Mouse (Mus musculus) kidney, adult 18-20 months (tissue): ENCODE measurements around the gene Tagap1.
A peak's percentile ranks its signal among the peaks of the same experiment; 100 is the strongest.
"Not testable (repeated sequence)": the region's sequence is repeated elsewhere in the genome, so short reads cannot be mapped to it uniquely, and the experiment has no call there.

Source experiments
- DNase-seq: peaks from one replicate; pipeline ENCODE4 v3.0.0; 2021

Tagap1 gene

DNA sequence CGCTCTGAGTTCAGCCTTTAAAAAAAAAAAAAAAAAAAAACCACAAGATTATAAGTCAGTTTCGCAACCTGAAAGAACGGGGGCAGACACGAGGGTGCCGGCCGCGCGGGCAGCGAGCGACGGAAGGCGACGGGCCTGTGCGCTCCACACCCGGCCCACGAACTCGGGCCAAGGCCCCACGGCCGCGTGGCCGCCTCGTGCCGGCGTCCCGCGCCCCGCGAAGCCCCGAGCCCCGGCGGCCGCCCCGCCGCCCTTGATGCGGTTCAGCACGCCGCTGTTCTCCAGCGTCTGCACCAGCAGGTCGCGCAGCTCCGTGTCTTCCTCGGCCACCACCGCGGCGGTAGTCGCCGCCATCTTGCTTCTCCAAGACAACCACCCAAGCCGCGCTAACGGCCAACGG lies at the start of gene Tagap1:
Tagap1 (minus strand) TSS at position 381 of the 400 bp plus-strand sequence.
- peak; percentile 71 for DNase-seq

DNA sequence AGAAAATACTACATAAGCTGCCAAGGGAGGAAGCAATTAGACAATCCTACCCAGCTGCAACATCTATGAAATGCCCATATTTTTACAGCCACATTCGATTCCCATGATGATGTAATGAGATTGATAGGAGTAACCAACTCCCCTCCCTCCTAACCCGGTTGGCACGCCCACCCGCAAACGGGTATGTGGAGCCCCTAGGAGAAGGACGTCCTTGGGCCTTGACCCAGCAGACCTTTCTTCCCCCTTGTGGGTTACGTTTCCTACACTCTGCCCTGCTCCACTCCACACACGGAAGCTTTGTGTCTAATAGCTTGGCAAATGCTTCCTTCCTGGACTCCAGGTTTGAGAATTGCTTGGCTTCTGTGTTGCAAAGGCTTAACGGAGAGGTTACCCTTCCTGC lies 48.9 kb upstream of the Tagap1 start:
- not testable (repeated sequence) for DNase-seq

DNA sequence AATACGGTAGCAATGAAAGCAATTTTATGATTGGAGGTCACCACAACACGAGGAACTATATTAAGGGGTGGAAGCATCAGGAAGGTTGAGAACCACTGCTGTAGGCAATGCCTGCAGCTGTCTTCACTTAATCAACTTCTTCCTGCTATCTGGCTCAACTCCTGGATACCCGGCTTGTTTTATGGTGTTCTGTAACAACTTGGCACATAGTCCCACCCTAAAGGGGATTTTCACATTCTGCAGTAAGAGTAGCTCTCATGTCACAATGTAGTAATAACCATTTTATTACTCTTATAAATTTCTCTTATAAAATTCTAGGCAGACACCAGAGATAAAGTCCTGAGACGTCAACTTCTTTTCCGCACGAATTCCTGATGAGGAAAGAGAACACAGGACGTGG lies 48.5 kb upstream of the Tagap1 start:
- DNase-seq, result not testable (repeated sequence)

DNA sequence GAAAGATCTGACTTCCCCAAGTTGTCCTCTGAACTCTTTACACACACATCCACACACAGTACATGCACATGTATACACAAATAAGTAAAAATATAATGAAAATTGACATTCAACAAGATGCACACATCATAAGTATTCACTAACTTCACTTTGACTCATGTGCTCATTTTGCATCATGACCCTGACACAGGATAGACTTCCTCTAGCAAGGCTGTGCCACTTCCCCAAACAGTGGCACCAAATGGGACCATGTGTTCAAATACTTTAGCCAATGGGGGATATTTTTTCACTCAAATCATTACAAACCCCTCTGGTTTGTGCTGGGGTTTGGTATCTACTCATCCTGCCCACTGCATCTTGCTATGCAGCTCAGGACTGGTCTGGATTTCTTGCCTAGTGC lies 47.9 kb upstream of the Tagap1 start:
- DNase-seq, result not testable (repeated sequence)

DNA sequence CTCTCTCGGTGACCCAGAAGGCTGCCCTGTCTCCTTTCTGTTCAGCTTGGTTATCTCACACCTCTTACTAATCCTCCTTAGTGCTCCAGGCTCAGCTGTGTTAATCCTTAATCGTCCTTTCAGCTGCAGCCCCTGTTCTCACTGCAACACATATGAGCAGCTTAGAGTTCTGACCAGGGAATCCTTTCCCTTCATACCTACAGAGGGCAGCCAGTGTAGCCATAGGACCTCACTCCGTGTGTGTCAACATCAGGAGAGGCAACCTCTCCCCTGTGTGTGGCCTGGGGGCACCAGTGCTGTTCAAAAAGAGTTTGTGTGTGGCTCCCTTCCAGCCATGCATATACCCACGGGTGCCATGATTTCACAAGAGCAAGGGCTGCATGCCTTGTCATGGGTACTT lies 44.7 kb upstream of the Tagap1 start:
- not testable (repeated sequence) for DNase-seq

DNA sequence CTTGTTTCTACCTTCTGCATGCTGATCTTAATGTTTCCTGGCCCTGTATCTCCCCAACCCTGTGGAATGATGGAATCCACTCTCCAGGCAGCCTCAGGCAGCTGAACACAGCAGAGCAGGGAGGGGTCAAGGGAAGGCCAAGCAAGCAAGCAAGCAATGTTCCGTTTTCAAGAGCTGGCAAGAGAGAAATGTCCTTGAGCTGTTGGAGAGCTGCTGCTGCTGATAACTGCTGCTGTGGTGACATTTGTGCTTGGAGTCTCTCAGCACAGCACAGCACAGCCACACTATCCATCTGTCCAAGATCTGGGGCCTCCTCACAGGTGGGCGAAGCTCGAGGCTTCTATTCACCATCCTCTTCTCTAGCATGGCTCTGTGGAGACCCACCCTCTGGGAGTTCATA lies 42.4 kb upstream of the Tagap1 start:
- DNase-seq, result not testable (repeated sequence)

DNA sequence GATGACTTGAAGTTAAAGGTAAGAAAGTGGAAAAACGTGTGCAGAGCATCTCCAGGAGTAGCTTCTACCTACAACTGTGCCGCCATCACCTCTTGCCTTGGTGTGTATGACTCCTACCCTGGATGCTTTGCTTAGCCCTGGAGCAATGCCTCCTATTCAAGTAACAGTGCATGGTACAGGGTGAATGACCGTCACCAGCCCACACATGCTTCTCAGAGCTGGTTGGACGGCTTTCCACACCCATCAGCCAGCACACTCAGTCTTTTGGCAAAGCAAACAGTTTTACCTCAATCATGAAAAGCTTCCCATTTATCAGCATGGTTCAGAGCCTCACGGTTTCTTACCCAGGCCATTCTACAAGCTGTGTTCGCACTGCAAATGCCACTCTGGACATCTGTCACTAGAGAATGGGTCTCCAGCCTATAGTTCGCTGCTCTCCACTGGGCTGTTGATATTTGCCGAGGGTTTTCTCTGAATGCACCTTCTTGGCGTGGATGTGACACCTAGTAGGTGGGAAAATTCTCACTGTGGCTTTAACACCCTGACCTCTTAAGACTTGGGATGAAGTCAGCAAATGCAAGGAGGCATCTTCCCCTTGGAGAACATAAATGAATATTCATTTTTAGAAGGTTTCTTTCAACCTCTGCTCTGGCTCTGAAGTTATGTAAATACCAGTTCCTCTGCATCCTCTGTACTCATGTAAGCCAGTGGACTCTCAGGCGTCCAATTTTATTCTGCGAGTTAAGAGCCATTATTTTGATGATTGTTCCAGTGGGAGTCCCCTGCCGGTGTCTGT lies 41.0 kb upstream of the Tagap1 start:
- DNase-seq, result not testable (repeated sequence)

DNA sequence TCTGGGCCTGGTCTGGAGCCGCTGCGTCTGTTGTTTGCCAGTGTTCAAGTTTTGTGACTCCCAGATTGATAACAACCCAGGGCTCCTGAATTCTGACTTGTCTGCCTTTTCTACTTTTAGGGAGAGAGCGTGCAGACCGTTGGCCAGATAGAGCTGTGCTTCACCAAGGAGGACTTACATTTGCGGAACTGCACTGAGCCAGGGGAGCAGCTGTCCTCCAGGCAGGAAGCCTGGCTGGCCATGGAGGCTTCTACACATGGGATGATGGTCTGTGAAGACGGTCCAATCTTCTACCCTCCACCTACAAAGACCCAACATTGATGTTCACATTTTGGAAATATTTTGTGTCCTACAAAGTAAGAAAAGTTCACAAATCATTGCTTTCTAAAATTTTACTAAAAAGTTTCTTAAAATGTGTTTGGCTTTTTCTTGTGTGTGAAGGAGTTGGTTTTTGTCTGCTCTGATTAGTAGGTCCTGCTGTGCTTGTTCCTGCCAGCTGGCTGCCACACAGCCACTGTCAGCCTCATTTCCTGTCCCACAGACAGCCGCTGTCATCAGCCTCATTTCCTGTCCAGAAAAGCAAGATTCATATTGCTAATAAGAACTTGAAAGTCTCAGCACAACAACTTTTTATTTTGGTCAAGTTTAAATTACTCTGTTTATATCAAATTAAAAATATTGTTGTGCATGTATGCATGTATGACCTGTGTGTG lies 37.0 kb upstream of the Tagap1 start:
- not testable (repeated sequence) for DNase-seq

DNA sequence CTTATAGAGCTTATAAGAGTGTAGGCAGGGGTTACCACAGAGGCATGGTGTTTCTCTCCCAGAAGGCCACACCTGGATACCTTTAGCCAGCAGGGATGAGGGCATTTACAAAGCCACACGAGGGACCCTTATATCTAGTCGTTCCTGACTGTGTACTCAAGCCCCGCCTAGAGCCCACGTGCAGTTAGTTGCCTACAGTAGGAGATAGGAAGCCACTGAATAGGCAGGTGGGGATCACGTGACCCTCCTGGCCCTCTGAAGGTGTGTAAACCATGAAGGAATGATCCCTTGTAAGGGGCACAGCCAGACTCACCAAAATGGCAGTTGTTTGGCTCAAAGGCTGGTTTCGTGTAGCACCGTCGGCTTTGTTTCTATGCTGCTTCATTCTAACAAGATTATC lies 35.9 kb upstream of the Tagap1 start:
- DNase-seq, result not testable (repeated sequence)

DNA sequence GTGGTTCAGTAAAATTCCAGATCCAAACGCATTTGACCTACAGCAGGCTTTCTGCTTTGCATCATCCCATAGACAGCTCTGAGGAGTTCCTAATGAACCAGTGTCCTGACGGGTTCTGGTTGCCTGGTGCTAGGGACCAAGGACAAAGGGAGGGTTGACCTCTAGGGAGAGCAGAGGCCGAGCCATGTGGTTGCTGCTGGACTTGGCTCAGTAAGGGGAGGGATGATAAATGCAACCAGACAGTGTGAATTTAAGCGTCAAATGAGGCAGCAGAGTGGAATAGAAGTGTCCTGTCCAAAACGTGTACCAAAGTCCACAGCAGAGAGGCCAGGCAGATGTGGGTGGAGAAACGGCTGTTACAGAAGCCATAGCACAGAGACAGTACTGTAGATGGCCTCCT lies 34.5 kb upstream of the Tagap1 start:
- not testable (repeated sequence) for DNase-seq

DNA sequence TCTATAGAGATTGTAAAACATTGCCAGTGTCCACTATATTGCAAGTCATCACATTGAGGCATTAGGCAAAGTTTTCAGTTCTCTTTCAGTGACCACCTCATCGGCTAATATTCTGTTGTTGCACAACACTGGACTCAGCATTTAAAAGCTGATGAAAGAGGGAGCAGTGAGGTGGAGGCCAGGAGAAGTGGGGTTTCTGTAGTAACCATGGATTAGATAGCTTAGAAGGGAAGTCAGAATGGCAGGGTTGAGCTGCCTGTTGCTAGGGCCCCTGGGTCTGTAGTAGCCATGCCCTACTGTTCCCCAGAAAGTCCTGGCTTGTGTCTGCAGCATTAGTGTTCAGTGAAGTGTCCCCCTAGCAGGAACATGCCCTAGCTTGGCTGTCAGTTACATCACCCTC lies 25.2 kb upstream of the Tagap1 start:
- DNase-seq, result not testable (repeated sequence)

DNA sequence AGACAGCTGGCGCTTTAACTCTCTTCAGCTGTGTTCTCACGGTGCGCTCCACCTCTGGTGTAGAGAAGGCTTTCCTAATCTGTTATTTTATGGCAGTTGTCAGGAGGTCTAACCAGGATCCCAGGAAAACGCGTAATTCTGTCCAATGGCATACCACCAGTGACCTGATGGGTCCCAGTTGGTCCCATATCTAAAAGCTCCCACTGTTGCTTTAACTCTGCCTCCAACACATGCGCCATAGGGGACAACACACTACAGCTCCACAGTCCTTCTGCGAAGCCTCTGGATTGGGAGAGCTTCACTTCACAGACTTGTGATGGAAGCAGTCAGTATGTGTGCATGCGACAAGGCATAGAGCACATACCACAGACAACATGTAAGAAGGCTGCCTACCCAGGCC lies 19.2 kb upstream of the Tagap1 start:
- peak; percentile 12 for DNase-seq

DNA sequence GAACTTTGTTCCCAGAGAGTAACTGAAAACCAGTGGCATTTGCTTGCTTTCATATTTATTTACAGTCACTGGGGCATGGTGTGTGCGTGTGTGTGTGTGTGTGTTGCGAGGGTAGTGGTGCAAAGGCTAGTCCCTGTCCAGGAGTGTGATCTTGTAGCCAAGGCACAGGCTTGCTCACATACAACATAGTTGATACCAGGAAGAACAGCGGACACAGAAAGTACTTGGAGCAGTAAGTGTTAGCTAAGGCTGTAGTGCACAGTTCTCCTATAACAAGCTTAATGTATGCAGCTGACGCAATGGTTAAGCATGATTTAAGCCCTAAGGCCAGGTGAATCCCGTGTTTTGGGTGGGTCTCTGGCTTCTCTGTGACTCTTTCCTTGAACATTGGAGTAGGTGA lies 18.4 kb upstream of the Tagap1 start:
- not testable (repeated sequence) for DNase-seq

DNA sequence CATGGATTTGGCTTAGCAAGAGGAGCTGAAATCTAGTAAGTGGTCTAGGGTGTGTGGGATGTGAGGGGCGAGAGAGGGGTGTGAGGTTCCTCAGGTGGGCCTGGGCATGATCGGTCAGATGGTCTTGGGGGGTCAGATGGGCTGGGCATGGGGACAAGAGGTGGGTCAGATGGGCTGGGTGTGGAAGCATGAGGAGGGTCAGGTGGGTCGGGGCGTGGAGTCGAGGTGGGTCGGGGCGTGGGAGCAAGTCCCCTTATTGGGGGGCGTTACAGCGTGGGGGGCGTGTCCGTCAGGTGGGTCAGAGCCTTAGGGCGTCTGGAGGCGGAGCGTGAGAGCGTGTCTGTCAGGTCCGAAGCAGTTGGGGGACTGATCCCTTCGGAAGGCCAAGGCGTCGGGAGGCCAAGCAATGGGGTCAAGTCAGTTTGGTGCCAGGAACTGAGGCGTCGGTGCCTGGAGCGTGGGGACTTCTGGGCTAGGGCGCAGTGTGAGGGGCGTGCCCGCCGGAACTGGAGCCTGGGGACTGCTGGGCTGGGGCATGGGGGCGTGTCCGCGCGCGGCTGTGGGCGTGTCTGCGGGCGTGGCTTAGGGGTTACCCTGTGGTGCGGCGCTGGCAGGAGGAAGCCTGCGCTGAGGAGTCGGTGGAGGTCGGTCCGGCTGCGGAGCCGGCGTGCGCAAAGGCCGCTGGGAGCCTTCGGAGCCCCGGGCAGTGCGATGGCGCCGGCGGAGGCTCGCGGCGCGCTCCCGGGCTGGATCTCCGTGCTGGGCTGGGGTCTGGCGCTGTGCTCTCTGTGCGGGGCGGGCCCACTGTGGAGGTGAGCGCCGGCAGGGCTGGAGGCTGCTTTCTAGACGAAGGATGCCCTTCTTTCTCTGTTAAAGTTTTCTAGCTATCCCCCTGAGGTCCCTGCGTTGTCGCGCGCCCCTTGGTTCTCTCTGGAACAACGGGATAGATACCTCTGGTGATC lies 17.6 kb upstream of the Tagap1 start, which contains the start of gene Gm49721:
Gm49721 (plus strand) TSS at position 618 of the 962 bp plus-strand sequence.
- peak; percentile 86 for DNase-seq

DNA sequence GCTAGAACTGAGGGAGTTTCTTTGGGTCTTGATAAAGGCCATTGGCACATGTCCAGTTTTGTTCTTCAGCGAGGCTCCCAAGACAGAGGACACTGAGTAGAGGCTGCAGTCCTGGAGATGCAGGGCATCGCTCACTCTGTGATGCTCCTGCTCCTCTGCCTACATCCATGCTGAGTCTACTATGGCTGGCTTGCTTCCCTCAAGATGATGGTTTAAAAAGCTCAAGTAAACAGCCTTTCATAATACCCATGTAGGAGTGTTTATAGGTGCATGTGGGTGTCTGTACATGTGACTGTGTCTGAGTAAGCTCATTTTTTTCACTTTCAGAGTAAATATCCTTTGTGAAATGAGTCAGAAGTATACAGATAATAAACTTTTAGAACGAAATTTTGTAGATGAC lies 14.0 kb upstream of the Tagap1 start:
- not testable (repeated sequence) for DNase-seq

DNA sequence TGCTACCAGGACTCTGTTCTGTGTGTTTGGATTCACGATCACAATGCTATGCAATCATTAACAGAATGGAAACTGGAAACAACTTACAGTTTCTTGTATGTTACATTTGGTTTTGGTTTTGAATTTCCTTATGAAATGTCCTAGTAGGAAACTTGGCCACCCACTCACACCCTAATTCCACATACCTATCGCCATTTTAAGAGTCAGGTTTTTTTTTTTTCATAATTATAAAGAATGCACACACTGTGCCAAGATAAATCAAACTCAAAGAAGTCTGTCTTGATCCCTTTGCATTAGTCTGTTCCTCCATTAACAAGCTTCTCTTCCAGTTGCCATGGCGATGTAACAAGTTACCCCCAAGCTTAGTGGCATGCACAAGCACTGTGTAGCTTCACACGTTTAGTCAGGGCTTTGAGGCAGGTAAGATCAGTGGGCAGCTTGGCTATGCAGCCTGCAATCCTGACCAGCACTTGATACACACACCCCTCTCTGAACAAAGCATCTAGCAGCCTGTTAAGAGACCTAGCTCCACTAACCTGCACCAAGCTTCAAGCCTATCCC lies 12.0 kb upstream of the Tagap1 start:
- not testable (repeated sequence) for DNase-seq

DNA sequence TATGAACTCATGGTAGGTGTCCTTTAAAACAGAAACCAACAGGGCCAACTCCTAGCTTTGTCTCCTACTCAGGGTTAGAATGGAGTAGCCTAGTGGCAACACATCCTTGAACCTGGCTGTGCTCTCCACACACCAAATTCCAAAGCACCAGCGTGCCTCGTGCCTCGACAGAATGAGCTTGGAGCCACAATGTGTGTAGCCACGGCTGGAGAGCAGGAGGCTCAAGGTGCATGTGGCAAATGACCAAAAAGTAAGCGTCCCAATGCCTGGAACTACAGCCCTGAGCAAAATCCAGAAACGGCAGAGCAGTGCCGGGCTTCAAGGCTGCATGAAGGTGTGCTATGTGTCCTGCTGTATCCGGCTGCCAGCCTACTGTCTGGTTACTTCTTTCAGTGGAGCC lies 10.3 kb upstream of the Tagap1 start:
- peak; percentile 32 for DNase-seq

DNA sequence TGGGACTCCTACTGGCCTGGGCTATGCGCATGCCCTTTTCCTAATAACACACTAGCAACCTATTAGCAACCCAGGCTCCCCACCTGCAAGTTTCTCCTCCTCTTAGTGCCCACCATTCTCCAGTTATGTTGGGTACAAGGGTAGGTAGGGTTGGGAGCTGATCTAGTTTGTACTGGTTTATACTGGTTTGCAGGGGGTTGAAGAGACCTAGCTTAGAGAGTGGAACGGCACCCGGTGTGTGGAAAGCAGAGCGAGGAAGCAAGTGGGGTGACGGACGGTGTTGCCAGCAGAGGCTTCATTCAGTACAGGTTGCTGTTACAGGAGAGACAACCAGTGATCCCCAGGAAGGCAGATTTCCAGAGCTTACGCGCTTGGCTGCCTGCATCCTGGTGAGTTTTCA lies 9.4 kb upstream of the Tagap1 start, which contains the start of gene Rnaset2b:
Rnaset2b (plus strand) TSS at position 301 of the 400 bp plus-strand sequence.
- DNase-seq, result not testable (repeated sequence)

DNA sequence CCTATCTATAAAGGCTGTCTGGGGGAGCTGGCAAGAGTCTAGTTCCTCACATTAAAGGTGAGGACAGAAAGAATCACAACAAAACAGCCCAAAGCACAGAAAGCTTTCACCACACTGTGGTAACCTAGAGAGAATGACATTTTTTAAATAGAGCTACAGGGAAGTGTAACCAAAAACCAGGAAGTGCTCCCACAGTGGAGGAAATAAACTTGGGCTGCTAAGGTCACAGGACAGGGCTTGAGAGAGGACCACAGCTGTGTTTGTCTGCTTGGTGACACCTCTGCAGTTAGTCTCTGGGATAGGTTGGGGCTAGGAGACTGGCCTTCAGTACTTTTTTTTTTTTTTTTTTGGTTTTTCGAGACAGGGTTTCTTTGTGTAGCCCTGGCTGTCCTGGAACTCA lies 6.7 kb upstream of the Tagap1 start:
- DNase-seq, result not testable (repeated sequence)

DNA sequence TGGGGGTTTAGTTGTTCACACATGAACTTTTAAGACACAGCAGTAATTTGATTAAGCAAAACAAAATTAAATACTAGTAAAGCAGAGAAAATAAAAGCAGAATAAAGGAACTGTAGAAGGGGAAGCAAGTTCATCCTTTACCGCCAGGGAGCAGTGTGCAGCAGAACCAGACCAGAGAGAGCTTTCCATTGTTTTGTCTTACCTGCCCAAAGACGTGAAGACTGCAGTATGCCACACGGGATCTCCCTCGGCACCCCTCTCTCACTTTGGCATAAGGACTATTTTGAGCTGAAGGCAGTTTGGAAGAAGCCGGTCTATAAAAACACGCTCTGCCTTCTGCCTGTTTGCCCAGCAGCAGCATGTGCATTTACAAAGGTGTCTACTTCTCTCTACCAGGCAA lies 4.4 kb upstream of the Tagap1 start:
- DNase-seq, result peak; percentile 49

DNA sequence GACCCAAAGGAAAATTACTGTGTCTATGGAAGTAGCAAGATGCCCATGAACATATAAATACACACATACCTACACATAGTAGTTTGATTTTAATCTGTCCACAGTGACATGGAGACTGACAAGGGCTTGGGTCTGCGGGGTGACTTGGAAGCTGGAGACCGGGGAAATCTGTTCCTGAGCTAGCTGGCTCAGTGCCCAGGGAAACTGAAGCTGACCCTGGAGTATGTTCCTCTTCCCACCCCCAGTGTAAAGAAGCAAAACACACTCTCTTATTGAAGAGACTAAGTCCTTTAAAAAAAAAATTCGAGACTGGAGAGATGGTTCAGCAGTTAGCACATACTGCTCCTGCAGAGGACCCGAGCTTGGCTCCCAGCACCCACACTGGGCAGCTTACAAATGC lies 2.0 kb upstream of the Tagap1 start:
- not testable (repeated sequence) for DNase-seq

DNA sequence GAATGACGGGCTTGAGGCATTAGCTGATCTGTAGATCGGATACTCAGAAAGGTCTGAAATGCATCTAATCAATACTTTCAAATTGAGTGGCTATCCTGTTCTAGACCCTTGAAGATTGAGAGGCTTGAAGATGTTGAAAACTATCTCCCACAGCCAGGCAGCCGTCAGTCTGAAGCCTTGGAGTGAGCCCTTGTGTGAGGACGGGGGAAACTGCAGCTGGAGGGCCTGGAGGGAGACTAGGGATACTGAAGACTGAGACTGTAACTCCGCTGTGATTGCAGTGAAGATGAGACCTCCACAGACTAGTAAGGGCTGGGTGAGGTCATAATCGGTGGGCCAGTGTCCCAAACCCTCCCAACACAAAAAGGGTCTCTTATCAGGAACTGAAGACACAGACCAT lies 1.4 kb upstream of the Tagap1 start:
- not testable (repeated sequence) for DNase-seq
